Mouse (Mus musculus): ENCODE measurements around the gene Krt25.
A peak's percentile ranks its signal among the peaks of the same experiment; 100 is the strongest.

The Krt25 gene

GRCm38 (mm10) chr11:99322851-99323250 lies at the start of gene Krt25:
Krt25 (minus strand) TSS chr11:99322951.
- no peak for DNase-seq

GRCm38 (mm10) chr11:99369853-99370451 lies 47.2 kb upstream of the Krt25 start:
- DNase-seq, result no peak

- DNase-seq, result peak; percentile 15
Measured at GRCm38 (mm10) chr11:99369229-99369628, 46.5 kb upstream of the Krt25 start.

- DNase-seq, result peak; percentile 40
Measured at GRCm38 (mm10) chr11:99366791-99367190, 44.0 kb upstream of the Krt25 start.

- DNase-seq, result peak; percentile 38
Measured at GRCm38 (mm10) chr11:99364412-99364811, 41.7 kb upstream of the Krt25 start.

GRCm38 (mm10) chr11:99361423-99361822 lies 38.7 kb upstream of the Krt25 start:
- DNase-seq, result no peak

- DNase-seq, result no peak
Measured at GRCm38 (mm10) chr11:99351004-99351403, 28.3 kb upstream of the Krt25 start, which contains the start of gene Krt27. Krt27 (minus strand) TSS chr11:99351104.

GRCm38 (mm10) chr11:99339299-99339847 lies 16.6 kb upstream of the Krt25 start:
- no peak for DNase-seq

GRCm38 (mm10) chr11:99337866-99338265 lies 15.1 kb upstream of the Krt25 start, which contains the start of gene Krt26:
Krt26 (minus strand) TSS chr11:99337966.
- no peak for DNase-seq

GRCm38 (mm10) chr11:99333426-99333825 lies 10.7 kb upstream of the Krt25 start:
- DNase-seq, result no peak

GRCm38 (mm10) chr11:99329655-99330054 lies 6.9 kb upstream of the Krt25 start:
- no peak for DNase-seq

- no peak for DNase-seq
Measured at GRCm38 (mm10) chr11:99321094-99321493, 1.7 kb downstream of the Krt25 start.

GRCm38 (mm10) chr11:99319127-99319526 lies 3.6 kb downstream of the Krt25 start:
- no peak for DNase-seq

GRCm38 (mm10) chr11:99316543-99316942 lies 6.2 kb downstream of the Krt25 start:
- DNase-seq, result no peak

GRCm38 (mm10) chr11:99314594-99314993 lies 8.2 kb downstream of the Krt25 start:
- no peak for DNase-seq

- DNase-seq, result peak; percentile 15
Measured at GRCm38 (mm10) chr11:99310882-99311281, 11.9 kb downstream of the Krt25 start.

GRCm38 (mm10) chr11:99307579-99307978 lies 15.2 kb downstream of the Krt25 start:
- DNase-seq, result peak; percentile 70

- no peak for DNase-seq
Measured at GRCm38 (mm10) chr11:99295039-99295438, 27.7 kb downstream of the Krt25 start.

GRCm38 (mm10) chr11:99292846-99293245 lies 29.9 kb downstream of the Krt25 start:
- DNase-seq, result peak; percentile 49

GRCm38 (mm10) chr11:99284833-99285312 lies 37.9 kb downstream of the Krt25 start, which contains the start of gene Krt24:
Krt24 (minus strand) TSS chr11:99285262.
- DNase-seq, result no peak

- no peak for DNase-seq
Measured at GRCm38 (mm10) chr11:99284011-99284410, 38.7 kb downstream of the Krt25 start.

GRCm38 (mm10) chr11:99283334-99283733 lies 39.4 kb downstream of the Krt25 start:
- DNase-seq, result no peak

GRCm38 (mm10) chr11:99281116-99281515 lies 41.6 kb downstream of the Krt25 start:
- no peak for DNase-seq

- DNase-seq, result no peak
Measured at GRCm38 (mm10) chr11:99279986-99280385, 42.8 kb downstream of the Krt25 start.

- no peak for DNase-seq
Measured at GRCm38 (mm10) chr11:99276786-99277185, 46.0 kb downstream of the Krt25 start.
